Mouse (Mus musculus): ENCODE results near the gene Tbl1xr1. TPM values are rescaled to one million over a fixed set of nuclear protein-coding genes. Genes with fewer than 3 reads are reported as not detected.

Tbl1xr1 gene
- polyA plus RNA-seq, 1 experiment from 2014 or later, result 6.9 TPM

DNA sequence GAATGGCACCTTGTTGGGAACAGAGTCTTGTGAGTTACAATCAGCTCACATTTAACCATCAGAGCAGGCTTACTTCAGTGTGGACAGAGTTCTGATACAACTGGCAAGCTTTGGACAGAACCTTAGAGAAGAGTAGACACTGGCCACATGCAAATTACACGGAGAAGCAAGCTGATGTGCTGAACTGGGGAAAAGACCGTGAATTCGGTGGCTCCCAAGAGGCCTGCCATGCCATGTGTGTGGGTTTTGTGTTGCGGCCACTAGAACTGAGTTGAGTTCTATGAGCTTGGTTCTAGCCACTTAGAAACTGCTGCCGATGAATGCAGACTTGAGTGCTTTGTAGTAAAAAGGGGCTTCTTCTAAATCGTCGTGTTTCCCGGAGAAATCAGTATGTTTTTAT lies 95.1 kb downstream of the Tbl1xr1 start:
- WGBS (ENCODE audit: insufficient replicate concordance), result 82% methylated on average over 8 of the region's 8 CpGs
- no peak for ATAC-seq (ENCODE audit: low read depth)

DNA sequence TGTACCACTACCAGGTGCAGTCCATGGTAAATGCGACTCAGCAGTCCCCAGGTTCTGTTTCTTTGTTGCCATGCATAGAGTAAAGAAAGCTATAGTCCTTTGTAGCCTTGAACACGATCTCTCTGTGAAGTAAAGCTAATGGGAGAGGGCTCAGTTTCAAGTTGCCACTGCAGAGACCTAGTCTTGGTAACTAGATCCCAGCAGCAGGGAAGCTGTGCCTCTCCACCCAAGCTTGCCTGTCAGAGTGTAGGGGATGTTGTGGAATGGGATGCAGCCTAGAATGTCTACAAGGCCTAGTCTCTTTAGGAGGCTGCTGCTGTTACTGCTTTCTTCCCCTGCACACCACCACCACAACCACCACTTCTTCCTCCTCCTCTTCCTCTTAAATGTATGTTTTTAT lies 96.0 kb downstream of the Tbl1xr1 start:
- Histone ChIP-seq H3K4me2 (ENCODE audit: low read depth, low read length) (no peak overlapping the region), H3K36me3 (ENCODE audit: control insufficient read depth, insufficient read depth) (no peaks in the 10 kb centered on the region), H3K27me3 (ENCODE audit: control insufficient read depth, insufficient read depth, low read depth, low read length) (no peaks in the 10 kb centered on the region), H3K9me3 (replicated peaks; ENCODE audit: control insufficient read depth, low read length) (no peaks in the 10 kb centered on the region), H3K4me1 (ENCODE audit: control insufficient read depth, low read depth, low read length) (no peaks in the 10 kb centered on the region), H3K4me3 (ENCODE audit: low read depth, low read length) (no peak overlapping the region), H3K9ac (ENCODE audit: low read depth, low read length) (no peak overlapping the region), H3K27ac (ENCODE audit: low read length) (no peak overlapping the region)
- ATAC-seq (ENCODE audit: low read depth), result no peak
- WGBS (ENCODE audit: insufficient replicate concordance), result 66% methylated on average over 2 of the region's 2 CpGs

More for the DNA sequence above, 95.1 kb downstream of the Tbl1xr1 start:
- Histone ChIP-seq H3K4me2 (ENCODE audit: low read depth, low read length) (no peak overlapping the region), H3K9ac (ENCODE audit: low read depth, low read length) (no peak overlapping the region), H3K4me1 (ENCODE audit: control insufficient read depth, low read depth, low read length) (no peaks in the 10 kb centered on the region), H3K27ac (ENCODE audit: low read length) (no peak overlapping the region), H3K27me3 (ENCODE audit: control insufficient read depth, insufficient read depth, low read depth, low read length) (no peaks in the 10 kb centered on the region), H3K4me3 (ENCODE audit: low read depth, low read length) (no peak overlapping the region), H3K9me3 (replicated peaks; ENCODE audit: control insufficient read depth, low read length) (no peaks in the 10 kb centered on the region), H3K36me3 (ENCODE audit: control insufficient read depth, insufficient read depth) (no peaks in the 10 kb centered on the region)

DNA sequence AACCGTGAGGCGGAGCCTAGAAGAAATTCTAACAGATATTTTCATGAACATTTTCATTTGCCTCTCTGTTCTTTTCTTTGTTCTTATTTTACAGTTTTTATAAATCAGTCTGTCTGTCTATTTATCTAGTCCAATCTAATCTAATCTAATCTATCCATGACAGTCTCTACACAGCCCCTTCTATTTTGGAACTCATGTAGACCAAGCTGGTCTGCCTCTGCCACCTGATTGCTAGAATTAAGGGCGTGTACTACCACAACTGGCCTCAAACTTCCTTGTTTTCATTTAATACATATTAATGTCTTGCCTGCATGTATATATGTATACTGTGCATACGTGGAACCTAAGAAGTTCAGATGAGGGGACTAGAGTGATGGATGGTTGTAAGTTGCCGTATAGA lies 96.7 kb downstream of the Tbl1xr1 start:
- Histone ChIP-seq H3K4me3 (ENCODE audit: low read depth, low read length) (no peak overlapping the region), H3K9ac (ENCODE audit: low read depth, low read length) (no peak overlapping the region), H3K4me1 (ENCODE audit: control insufficient read depth, low read depth, low read length) (no peaks in the 10 kb centered on the region), H3K36me3 (ENCODE audit: control insufficient read depth, insufficient read depth) (no peaks in the 10 kb centered on the region), H3K27me3 (ENCODE audit: control insufficient read depth, insufficient read depth, low read depth, low read length) (no peaks in the 10 kb centered on the region), H3K27ac (ENCODE audit: low read length) (no peak overlapping the region), H3K9me3 (replicated peaks; ENCODE audit: control insufficient read depth, low read length) (no peaks in the 10 kb centered on the region), H3K4me2 (ENCODE audit: low read depth, low read length) (no peak overlapping the region)
- WGBS (ENCODE audit: insufficient replicate concordance), result 63% methylated on average over 5 of the region's 5 CpGs
- no peak for ATAC-seq (ENCODE audit: low read depth)

- no peak for ATAC-seq (ENCODE audit: low read depth)
- no peaks in the 10 kb centered on the region for H3K36me3 ChIP-seq (ENCODE audit: control insufficient read depth, insufficient read depth)
- no peaks in the 10 kb centered on the region for H3K9me3 ChIP-seq (replicated peaks; ENCODE audit: control insufficient read depth, low read length)
- WGBS (ENCODE audit: insufficient replicate concordance), result 73% methylated on average over 4 of the region's 4 CpGs
- no peak overlapping the region for H3K27ac ChIP-seq (ENCODE audit: low read length)
- no peak overlapping the region for H3K4me2 ChIP-seq (ENCODE audit: low read depth, low read length)
- H3K4me1 ChIP-seq (ENCODE audit: control insufficient read depth, low read depth, low read length), result no peaks in the 10 kb centered on the region
- no peak overlapping the region for H3K9ac ChIP-seq (ENCODE audit: low read depth, low read length)
- H3K4me3 ChIP-seq (ENCODE audit: low read depth, low read length), result no peak overlapping the region
- H3K27me3 ChIP-seq (ENCODE audit: control insufficient read depth, insufficient read depth, low read depth, low read length), result no peaks in the 10 kb centered on the region
Observed at GRCm38 (mm10) chr3:22174232-22174631, 97.8 kb downstream of the Tbl1xr1 start.

GRCm38 (mm10) chr3:22180076-22180475 lies 103.6 kb downstream of the Tbl1xr1 start:
- H3K4me3 ChIP-seq (ENCODE audit: low read depth, low read length), result no peak overlapping the region
- H3K4me2 ChIP-seq (ENCODE audit: low read depth, low read length), result no peak overlapping the region
- H3K27me3 ChIP-seq (ENCODE audit: control insufficient read depth, insufficient read depth, low read depth, low read length), result no peaks in the 10 kb centered on the region
- 64% methylated on average over 3 of the region's 4 CpGs for whole genome bisulfite sequencing (ENCODE audit: insufficient replicate concordance)
- no peak for ATAC-seq (ENCODE audit: low read depth)
- H3K9ac ChIP-seq (ENCODE audit: low read depth, low read length), result no peak overlapping the region
- no peaks in the 10 kb centered on the region for H3K9me3 ChIP-seq (replicated peaks; ENCODE audit: control insufficient read depth, low read length)
- no peak overlapping the region for H3K27ac ChIP-seq (ENCODE audit: low read length)
- H3K36me3 ChIP-seq (ENCODE audit: control insufficient read depth, insufficient read depth), result no peaks in the 10 kb centered on the region
- H3K4me1 ChIP-seq (ENCODE audit: control insufficient read depth, low read depth, low read length), result no peaks in the 10 kb centered on the region

- 80% methylated on average over 2 of the region's 2 CpGs for WGBS (ENCODE audit: insufficient replicate concordance)
- ATAC-seq (ENCODE audit: low read depth), result no peak
Observed at GRCm38 (mm10) chr3:22181026-22181425, 104.6 kb downstream of the Tbl1xr1 start.

GRCm38 (mm10) chr3:22185265-22185664 lies 108.8 kb downstream of the Tbl1xr1 start:
- Histone ChIP-seq H3K9ac (ENCODE audit: low read depth, low read length) (no peak overlapping the region), H3K27ac (ENCODE audit: low read length) (no peak overlapping the region), H3K4me1 (ENCODE audit: control insufficient read depth, low read depth, low read length) (no peaks in the 10 kb centered on the region), H3K4me3 (ENCODE audit: low read depth, low read length) (no peak overlapping the region), H3K4me2 (ENCODE audit: low read depth, low read length) (no peak overlapping the region), H3K9me3 (replicated peaks; ENCODE audit: control insufficient read depth, low read length) (no peaks in the 10 kb centered on the region), H3K36me3 (ENCODE audit: control insufficient read depth, insufficient read depth) (0 out of 2 replicates have a peak, but pooled peaks cover 3% of the 10 kb centered on the region), H3K27me3 (ENCODE audit: control insufficient read depth, insufficient read depth, low read depth, low read length) (no peaks in the 10 kb centered on the region)
- 70% methylated on average over 4 of the region's 4 CpGs for WGBS (ENCODE audit: insufficient replicate concordance)
- no peak for ATAC-seq (ENCODE audit: low read depth)

More at GRCm38 (mm10) chr3:22181026-22181425, 104.6 kb downstream of the Tbl1xr1 start:
- Histone ChIP-seq H3K4me1 (ENCODE audit: control insufficient read depth, low read depth, low read length) (no peaks in the 10 kb centered on the region), H3K4me3 (ENCODE audit: low read depth, low read length) (no peak overlapping the region), H3K27me3 (ENCODE audit: control insufficient read depth, insufficient read depth, low read depth, low read length) (no peaks in the 10 kb centered on the region), H3K4me2 (ENCODE audit: low read depth, low read length) (no peak overlapping the region), H3K9me3 (replicated peaks; ENCODE audit: control insufficient read depth, low read length) (no peaks in the 10 kb centered on the region), H3K9ac (ENCODE audit: low read depth, low read length) (no peak overlapping the region), H3K27ac (ENCODE audit: low read length) (no peak overlapping the region), H3K36me3 (ENCODE audit: control insufficient read depth, insufficient read depth) (no peaks in the 10 kb centered on the region)

GRCm38 (mm10) chr3:22190498-22190897 lies 114.0 kb downstream of the Tbl1xr1 start:
- Histone ChIP-seq H3K4me1 (ENCODE audit: control insufficient read depth, low read depth, low read length) (no peaks in the 10 kb centered on the region), H3K27me3 (ENCODE audit: control insufficient read depth, insufficient read depth, low read depth, low read length) (no peaks in the 10 kb centered on the region), H3K27ac (ENCODE audit: low read length) (no peak overlapping the region), H3K9me3 (replicated peaks; ENCODE audit: control insufficient read depth, low read length) (no peaks in the 10 kb centered on the region), H3K9ac (ENCODE audit: low read depth, low read length) (no peak overlapping the region), H3K4me3 (ENCODE audit: low read depth, low read length) (no peak overlapping the region), H3K36me3 (ENCODE audit: control insufficient read depth, insufficient read depth) (0 out of 2 replicates have a peak, but pooled peaks cover 3% of the 10 kb centered on the region), H3K4me2 (ENCODE audit: low read depth, low read length) (no peak overlapping the region)
- ATAC-seq (ENCODE audit: low read depth), result no peak

- no peak overlapping the region for H3K4me2 ChIP-seq (ENCODE audit: low read depth, low read length)
- no peak overlapping the region for H3K27ac ChIP-seq (ENCODE audit: low read length)
- no peak overlapping the region for H3K9ac ChIP-seq (ENCODE audit: low read depth, low read length)
- H3K27me3 ChIP-seq (ENCODE audit: control insufficient read depth, insufficient read depth, low read depth, low read length), result no peaks in the 10 kb centered on the region
- H3K36me3 ChIP-seq (ENCODE audit: control insufficient read depth, insufficient read depth), result 0 out of 2 replicates have a peak, but pooled peaks cover 3% of the 10 kb centered on the region
- no peaks in the 10 kb centered on the region for H3K4me1 ChIP-seq (ENCODE audit: control insufficient read depth, low read depth, low read length)
- 80% methylated on average over 5 of the region's 5 CpGs for WGBS (ENCODE audit: insufficient replicate concordance)
- no peak for ATAC-seq (ENCODE audit: low read depth)
- H3K9me3 ChIP-seq (replicated peaks; ENCODE audit: control insufficient read depth, low read length), result no peaks in the 10 kb centered on the region
- no peak overlapping the region for H3K4me3 ChIP-seq (ENCODE audit: low read depth, low read length)
Observed at GRCm38 (mm10) chr3:22192931-22193330, 116.5 kb downstream of the Tbl1xr1 start.
